Comparison of ENCODE assay signal across 7 mouse cellular contexts in the genomic region with DNA sequence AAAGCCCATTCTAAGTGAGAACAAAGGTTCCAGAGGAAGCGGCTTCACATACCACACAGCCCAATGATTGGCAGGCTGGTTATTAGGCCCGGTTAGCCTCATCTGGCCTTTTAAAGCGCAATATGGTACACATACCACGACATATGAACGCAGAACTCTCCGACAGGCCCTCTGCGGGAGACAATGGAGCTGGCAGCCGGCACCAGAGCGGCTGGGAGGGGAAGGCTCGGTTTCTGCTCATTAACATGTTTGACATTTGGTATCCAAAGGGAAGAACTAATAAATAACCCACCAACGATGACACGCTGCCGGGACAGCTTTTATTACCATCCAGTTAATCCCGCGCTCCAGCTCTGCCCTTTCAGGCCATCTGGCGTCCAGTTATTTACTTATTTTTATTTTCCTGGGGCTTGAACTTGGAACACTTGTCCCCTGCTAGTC.
A peak's percentile ranks its signal among the peaks of the same experiment; 100 is the strongest.
DNase-seq lines count a peak whose midpoint lies in the region; ATAC-seq lines count a peak whose summit lies in the region.

No protein-coding gene starts in this region.

- peak; percentile 10 for DNase-seq in cerebellum, adult 9-11 months
- peak; percentile 78 for DNase-seq in embryo, embryonic 10.5 days (ENCODE audit: low spot score)
- peak; percentile 79 for DNase-seq in mesoderm, embryonic 11.5 days (ENCODE audit: low read depth, low spot score)
- no peak for DNase-seq in natural killer cell, adult 2 months (ENCODE audit: low spot score in 2 of 2)
- DNase-seq in spleen, adult 18-20 months = no peak
- DNase-seq in heart, postnatal 25 days (ENCODE audit: low spot score) = no peak

- H3K4me1 ChIP-seq in hindbrain, embryonic 15.5 days (replicated peaks) = peaks cover 9% of the 10 kb centered on the region

- H3K9me3 ChIP-seq in hindbrain, embryonic 15.5 days = no peaks in the 10 kb centered on the region

- no peak overlapping the region for H3K4me2 ChIP-seq in hindbrain, embryonic 15.5 days

- H3K27me3 ChIP-seq in hindbrain, embryonic 15.5 days = no peaks in the 10 kb centered on the region

- H3K4me3 ChIP-seq in hindbrain, embryonic 15.5 days = no peak overlapping the region

- ATAC-seq in hindbrain, embryonic 15.5 days (ENCODE audit: low FRiP score, low read depth) = peak; percentile 75; the same call in 1 of the 2 replicates

- WGBS in hindbrain, embryonic 15.5 days = 8% methylated on average over 16 of the region's 16 CpGs

- no peak overlapping the region for H3K9ac ChIP-seq in hindbrain, embryonic 15.5 days

- intact Hi-C loops in heart, postnatal 25 days (cut with DNase I) = no loop called here

- H3K36me3 ChIP-seq in hindbrain, embryonic 15.5 days = no peaks in the 10 kb centered on the region

- no peak overlapping the region for H3K27ac ChIP-seq in hindbrain, embryonic 15.5 days (replicated peaks)

Comparison
In these comparisons a context has a peak if more than half of its experiments do, and no peak if none do; other contexts are left out.
1. DNase-seq: peak in cerebellum, adult 9-11 months (single experiment), embryo, embryonic 10.5 days (single experiment) and mesoderm, embryonic 11.5 days (single experiment); none in natural killer cell, adult 2 months (0 of 2), spleen, adult 18-20 months (0 of 2) and heart, postnatal 25 days (single experiment).